Mouse (Mus musculus): ENCODE measurements at regions not wholly inside any gene's neighbourhood (a gene's known extent, or its start where the extent isn't known, plus 50 kb on each side); places are given as distances from the start of the nearest gene placed in this dataset.

- peak; percentile 52 for ATAC-seq (ENCODE audit: extremely low read depth, insufficient number of reproducible peaks, low FRiP score, poor library complexity, severe bottlenecking)
- TF ChIP-seq GATA2 (IDR thresholded peaks at IDR 0.05; ENCODE audit: borderline replicate concordance, low read depth, low read length), result no peak
- TF ChIP-seq POLR2AphosphoS5 (IDR thresholded peaks at IDR 0.05; ENCODE audit: insufficient replicate concordance, low read depth, low read length), result no peak
- no peak for TF ChIP-seq CTCF (IDR thresholded peaks at IDR 0.05; ENCODE audit: low read depth, low read length)
- no peak for TF ChIP-seq GATA1 (IDR thresholded peaks at IDR 0.05; ENCODE audit: borderline replicate concordance, low read length)
- TF ChIP-seq TAL1 (conservative IDR thresholded peaks at IDR 0.05; ENCODE audit: low read depth, low read length), result peak; percentile 62
- DNase-seq (ENCODE audit: low spot score), result peak; percentile 27
- Histone ChIP-seq H3K4me1 (ENCODE audit: insufficient read depth, low read depth, low read length) (peaks cover 68% of the 10 kb centered on the region), H3K4me3 (ENCODE audit: low read depth, low read length) (peak overlapping the region; percentile 61; the same call in 1 of the 2 replicates), H3K27me3 (ENCODE audit: insufficient read depth, low read length) (no peaks in the 10 kb centered on the region), H3K36me3 (replicated peaks) (no peaks in the 10 kb centered on the region), H3K9me3 (replicated peaks) (no peaks in the 10 kb centered on the region)
Measured at GRCm38 (mm10) chr2:170222819-170223218, 74.9 kb upstream of the Zfp217 start.

GRCm38 (mm10) chr2:170221994-170222535, 74.2 kb upstream of the Zfp217 start:
- no peak for ATAC-seq (ENCODE audit: extremely low read depth, insufficient number of reproducible peaks, low FRiP score, poor library complexity, severe bottlenecking)
- no peak for DNase-seq (ENCODE audit: low spot score)
- peaks cover 64% of the 10 kb centered on the region for H3K4me1 ChIP-seq (ENCODE audit: insufficient read depth, low read depth, low read length)

GRCm38 (mm10) chr2:170220871-170221369, 73.0 kb upstream of the Zfp217 start:
- peak; percentile 57 for ATAC-seq (ENCODE audit: extremely low read depth, insufficient number of reproducible peaks, low FRiP score, poor library complexity, severe bottlenecking)
- H3K4me1 ChIP-seq (ENCODE audit: insufficient read depth, low read depth, low read length), result peaks cover 64% of the 10 kb centered on the region

More at GRCm38 (mm10) chr2:170221994-170222535, 74.2 kb upstream of the Zfp217 start:
- TF ChIP-seq TAL1 (conservative IDR thresholded peaks at IDR 0.05; ENCODE audit: low read depth, low read length) (no peak), CTCF (IDR thresholded peaks at IDR 0.05; ENCODE audit: low read depth, low read length) (no peak), GATA1 (IDR thresholded peaks at IDR 0.05; ENCODE audit: borderline replicate concordance, low read length) (no peak), POLR2AphosphoS5 (IDR thresholded peaks at IDR 0.05; ENCODE audit: insufficient replicate concordance, low read depth, low read length) (no peak), GATA2 (IDR thresholded peaks at IDR 0.05; ENCODE audit: borderline replicate concordance, low read depth, low read length) (no peak)
- Histone ChIP-seq H3K9me3 (replicated peaks) (no peaks in the 10 kb centered on the region), H3K27me3 (ENCODE audit: insufficient read depth, low read length) (no peaks in the 10 kb centered on the region), H3K36me3 (replicated peaks) (no peaks in the 10 kb centered on the region), H3K4me3 (ENCODE audit: low read depth, low read length) (peak overlapping the region; percentile 61; the same call in 1 of the 2 replicates)

GRCm38 (mm10) chr2:170220443-170220842, 72.5 kb upstream of the Zfp217 start:
- Histone ChIP-seq H3K27me3 (ENCODE audit: insufficient read depth, low read length) (no peaks in the 10 kb centered on the region), H3K9me3 (replicated peaks) (no peaks in the 10 kb centered on the region), H3K4me3 (ENCODE audit: low read depth, low read length) (peak overlapping the region; percentile 61; the same call in 1 of the 2 replicates), H3K4me1 (ENCODE audit: insufficient read depth, low read depth, low read length) (peaks cover 64% of the 10 kb centered on the region), H3K36me3 (replicated peaks) (no peaks in the 10 kb centered on the region)
- DNase-seq (ENCODE audit: low spot score), result no peak
- no peak for ATAC-seq (ENCODE audit: extremely low read depth, insufficient number of reproducible peaks, low FRiP score, poor library complexity, severe bottlenecking)
- TF ChIP-seq GATA1 (IDR thresholded peaks at IDR 0.05; ENCODE audit: borderline replicate concordance, low read length) (no peak), POLR2AphosphoS5 (IDR thresholded peaks at IDR 0.05; ENCODE audit: insufficient replicate concordance, low read depth, low read length) (no peak), CTCF (IDR thresholded peaks at IDR 0.05; ENCODE audit: low read depth, low read length) (no peak), GATA2 (IDR thresholded peaks at IDR 0.05; ENCODE audit: borderline replicate concordance, low read depth, low read length) (no peak), TAL1 (conservative IDR thresholded peaks at IDR 0.05; ENCODE audit: low read depth, low read length) (no peak)

More at GRCm38 (mm10) chr2:170220871-170221369, 73.0 kb upstream of the Zfp217 start:
- peak overlapping the region; percentile 61; the same call in 1 of the 2 replicates for H3K4me3 ChIP-seq (ENCODE audit: low read depth, low read length)
- DNase-seq (ENCODE audit: low spot score), result peak; percentile 66
- TF ChIP-seq CTCF (IDR thresholded peaks at IDR 0.05; ENCODE audit: low read depth, low read length) (no peak), GATA1 (IDR thresholded peaks at IDR 0.05; ENCODE audit: borderline replicate concordance, low read length) (no peak), GATA2 (IDR thresholded peaks at IDR 0.05; ENCODE audit: borderline replicate concordance, low read depth, low read length) (no peak), POLR2AphosphoS5 (IDR thresholded peaks at IDR 0.05; ENCODE audit: insufficient replicate concordance, low read depth, low read length) (no peak), TAL1 (conservative IDR thresholded peaks at IDR 0.05; ENCODE audit: low read depth, low read length) (no peak)
- H3K9me3 ChIP-seq (replicated peaks), result no peaks in the 10 kb centered on the region
- no peaks in the 10 kb centered on the region for H3K27me3 ChIP-seq (ENCODE audit: insufficient read depth, low read length)
- H3K36me3 ChIP-seq (replicated peaks), result no peaks in the 10 kb centered on the region

GRCm38 (mm10) chr2:170219611-170220401, 71.9 kb upstream of the Zfp217 start:
- no peaks in the 10 kb centered on the region for H3K36me3 ChIP-seq (replicated peaks)
- peaks cover 64% of the 10 kb centered on the region for H3K4me1 ChIP-seq (ENCODE audit: insufficient read depth, low read depth, low read length)
- TF ChIP-seq GATA1 (IDR thresholded peaks at IDR 0.05; ENCODE audit: borderline replicate concordance, low read length) (no peak), GATA2 (IDR thresholded peaks at IDR 0.05; ENCODE audit: borderline replicate concordance, low read depth, low read length) (no peak), TAL1 (conservative IDR thresholded peaks at IDR 0.05; ENCODE audit: low read depth, low read length) (no peak), CTCF (IDR thresholded peaks at IDR 0.05; ENCODE audit: low read depth, low read length) (no peak), POLR2AphosphoS5 (IDR thresholded peaks at IDR 0.05; ENCODE audit: insufficient replicate concordance, low read depth, low read length) (no peak)
- DNase-seq (ENCODE audit: low spot score) (no peak), ATAC-seq (ENCODE audit: extremely low read depth, insufficient number of reproducible peaks, low FRiP score, poor library complexity, severe bottlenecking) (no peak)
- no peaks in the 10 kb centered on the region for H3K27me3 ChIP-seq (ENCODE audit: insufficient read depth, low read length)
- H3K9me3 ChIP-seq (replicated peaks), result peaks cover 4% of the 10 kb centered on the region
- H3K4me3 ChIP-seq (ENCODE audit: low read depth, low read length), result peak overlapping the region; percentile 58; the same call in 1 of the 2 replicates

GRCm38 (mm10) chr2:170219161-170219581, 71.3 kb upstream of the Zfp217 start:
- ATAC-seq (ENCODE audit: extremely low read depth, insufficient number of reproducible peaks, low FRiP score, poor library complexity, severe bottlenecking) (no peak), DNase-seq (ENCODE audit: low spot score) (no peak)
- H3K27me3 ChIP-seq (ENCODE audit: insufficient read depth, low read length), result no peaks in the 10 kb centered on the region
- TF ChIP-seq GATA1 (IDR thresholded peaks at IDR 0.05; ENCODE audit: borderline replicate concordance, low read length) (no peak), TAL1 (conservative IDR thresholded peaks at IDR 0.05; ENCODE audit: low read depth, low read length) (no peak), GATA2 (IDR thresholded peaks at IDR 0.05; ENCODE audit: borderline replicate concordance, low read depth, low read length) (no peak), POLR2AphosphoS5 (IDR thresholded peaks at IDR 0.05; ENCODE audit: insufficient replicate concordance, low read depth, low read length) (no peak), CTCF (IDR thresholded peaks at IDR 0.05; ENCODE audit: low read depth, low read length) (no peak)
- peak overlapping the region; percentile 58; the same call in 1 of the 2 replicates for H3K4me3 ChIP-seq (ENCODE audit: low read depth, low read length)
- H3K9me3 ChIP-seq (replicated peaks), result peaks cover 4% of the 10 kb centered on the region
- H3K4me1 ChIP-seq (ENCODE audit: insufficient read depth, low read depth, low read length), result peaks cover 64% of the 10 kb centered on the region
- no peaks in the 10 kb centered on the region for H3K36me3 ChIP-seq (replicated peaks)
